8 mouse cellular contexts compared by ENCODE assay signal in genomic region chr15:59783782-59784555, GRCm38 (mm10).
DNase-seq lines count a peak whose midpoint lies in the region; ATAC-seq and TF ChIP-seq lines count a peak whose summit lies in the region.

No protein-coding gene starts in this region.

- H3K36me3 ChIP-seq in testis, adult 2 months (ENCODE audit: control insufficient read depth, insufficient read depth, low read length) = no peaks in the 10 kb centered on the region
- no peaks in the 10 kb centered on the region for H3K36me3 ChIP-seq in forebrain, postnatal 0 days (ENCODE audit: insufficient read depth)
- no peaks in the 10 kb centered on the region; the same call in 1 of the 2 replicates for H3K36me3 ChIP-seq in hindbrain, embryonic 16.5 days (ENCODE audit: control insufficient read depth, insufficient read depth, low read length)
- H3K36me3 ChIP-seq in liver, embryonic 13.5 days = no peaks in the 10 kb centered on the region
- no peaks in the 10 kb centered on the region for H3K36me3 ChIP-seq in myocyte (ENCODE audit: control insufficient read depth, insufficient read depth)

- peak overlapping the region; percentile 3 for H3K4me3 ChIP-seq in testis, adult 2 months (ENCODE audit: control insufficient read depth, low read depth, low read length)
- H3K4me3 ChIP-seq in forebrain, postnatal 0 days (ENCODE audit: low read depth, low read length) = no peak overlapping the region
- no peak overlapping the region for H3K4me3 ChIP-seq in hindbrain, embryonic 16.5 days (ENCODE audit: low read length)
- H3K4me3 ChIP-seq in liver, embryonic 13.5 days (replicated peaks) = no peak overlapping the region
- H3K4me3 ChIP-seq in myocyte = no peak overlapping the region
- H3K4me3 ChIP-seq in cerebellum, adult 2 months (replicated peaks; ENCODE audit: insufficient read depth, low read depth, low read length) = no peak overlapping the region

- H3K9ac ChIP-seq in forebrain, postnatal 0 days = 0 out of 2 replicates have a peak overlapping the region, but pooled peaks have one; percentile 10
- peak overlapping the region; percentile 1; the same call in 1 of the 2 replicates for H3K9ac ChIP-seq in hindbrain, embryonic 16.5 days (ENCODE audit: low read depth, low read length)
- no peak overlapping the region for H3K9ac ChIP-seq in liver, embryonic 13.5 days

- ATAC-seq in forebrain, postnatal 0 days = peak; percentile 23; the same call in 1 of the 2 replicates
- peak; percentile 80 for ATAC-seq in hindbrain, embryonic 16.5 days
- peak; percentile 58 for ATAC-seq in liver, embryonic 13.5 days (ENCODE audit: low read depth)

- no peaks in the 10 kb centered on the region for H3K27me3 ChIP-seq in testis, adult 2 months (ENCODE audit: control insufficient read depth, insufficient read depth, low read length)
- H3K27me3 ChIP-seq in forebrain, postnatal 0 days (ENCODE audit: insufficient read depth, low read length) = no peaks in the 10 kb centered on the region
- no peaks in the 10 kb centered on the region for H3K27me3 ChIP-seq in hindbrain, embryonic 16.5 days (replicated peaks; ENCODE audit: control insufficient read depth, insufficient read depth, low read length)
- H3K27me3 ChIP-seq in liver, embryonic 13.5 days = no peaks in the 10 kb centered on the region
- H3K27me3 ChIP-seq in myocyte (ENCODE audit: control insufficient read depth, insufficient read depth, insufficient read length) = no peaks in the 10 kb centered on the region
- no peaks in the 10 kb centered on the region for H3K27me3 ChIP-seq in cerebellum, adult 2 months (ENCODE audit: control insufficient read depth, insufficient read depth, low read length)

- peak overlapping the region; percentile 38 for H3K4me2 ChIP-seq in forebrain, postnatal 0 days (ENCODE audit: low read depth)
- peak overlapping the region; percentile 32 for H3K4me2 ChIP-seq in hindbrain, embryonic 16.5 days (ENCODE audit: low read length)
- peak overlapping the region; percentile 9; the same call in 1 of the 2 replicates for H3K4me2 ChIP-seq in liver, embryonic 13.5 days
- peak overlapping the region; percentile 60 for H3K4me2 ChIP-seq in myocyte (ENCODE audit: low read depth)

- no peak for TF ChIP-seq CTCF in testis, adult 2 months (IDR thresholded peaks at IDR 0.05; ENCODE audit: control insufficient read depth, insufficient read depth, insufficient replicate concordance, low read depth, low read length)
- no peak for TF ChIP-seq CTCF in forebrain, postnatal 0 days (IDR thresholded peaks at IDR 0.05; ENCODE audit: low read depth)
- no peak for TF ChIP-seq CTCF in cerebellum, adult 2 months (IDR thresholded peaks at IDR 0.05; ENCODE audit: borderline replicate concordance, insufficient read depth, low read depth, low read length)

- 10% methylated on average over 22 of the region's 22 CpGs for WGBS in forebrain, postnatal 0 days
- 12% methylated on average over 22 of the region's 22 CpGs for WGBS in hindbrain, embryonic 16.5 days
- 17% methylated on average over 22 of the region's 22 CpGs for WGBS in liver, embryonic 13.5 days (ENCODE audit: insufficient replicate concordance)
- WGBS in cerebellum, adult 2 months = 31% methylated on average over 22 of the region's 22 CpGs

- no peaks in the 10 kb centered on the region for H3K9me3 ChIP-seq in forebrain, postnatal 0 days (ENCODE audit: low read length)
- no peaks in the 10 kb centered on the region for H3K9me3 ChIP-seq in hindbrain, embryonic 16.5 days (ENCODE audit: control insufficient read depth, low read length)
- H3K9me3 ChIP-seq in liver, embryonic 13.5 days (replicated peaks) = no peaks in the 10 kb centered on the region

- DNase-seq in testis, postnatal 14 days (ENCODE audit: low spot score) = no peak
- DNase-seq in forebrain, postnatal 0 days = peak; percentile 12
- no peak for DNase-seq in liver, embryonic 13.5 days
- DNase-seq in thymus, postnatal 10 days (ENCODE audit: low spot score in 2 of 2) = no peak
- no peak for DNase-seq in cerebellum, adult 2 months

- H3K79me2 ChIP-seq in myocyte (ENCODE audit: control insufficient read depth, insufficient read depth) = no peaks in the 10 kb centered on the region

- H3ac ChIP-seq in myocyte (ENCODE audit: control insufficient read depth, insufficient read length) = no peak overlapping the region

- no peak overlapping the region for H3K27ac ChIP-seq in testis, adult 2 months (ENCODE audit: control insufficient read depth, insufficient read depth, low read depth, low read length)
- H3K27ac ChIP-seq in forebrain, postnatal 0 days (ENCODE audit: low read depth, low read length) = no peak overlapping the region
- H3K27ac ChIP-seq in hindbrain, embryonic 16.5 days (ENCODE audit: low read depth, low read length) = no peak overlapping the region
- peak overlapping the region; percentile 74 for H3K27ac ChIP-seq in liver, embryonic 13.5 days
- H3K27ac ChIP-seq in cerebellum, adult 2 months (ENCODE audit: insufficient read depth, low read length) = no peak overlapping the region

- peaks cover 7% of the 10 kb centered on the region for H3K4me1 ChIP-seq in testis, adult 2 months (ENCODE audit: control insufficient read depth, insufficient read depth, low read length)
- peaks cover 4% of the 10 kb centered on the region; the same call in 1 of the 2 replicates for H3K4me1 ChIP-seq in forebrain, postnatal 0 days (ENCODE audit: insufficient read depth)
- H3K4me1 ChIP-seq in hindbrain, embryonic 16.5 days (ENCODE audit: control insufficient read depth, insufficient read depth, low read depth, low read length) = peaks cover 14% of the 10 kb centered on the region
- peaks cover 28% of the 10 kb centered on the region for H3K4me1 ChIP-seq in liver, embryonic 13.5 days (replicated peaks)
- no peaks in the 10 kb centered on the region for H3K4me1 ChIP-seq in cerebellum, adult 2 months (ENCODE audit: control insufficient read depth, insufficient read depth, low read length)

- no peak for TF ChIP-seq POLR2A in testis, adult 2 months (IDR thresholded peaks at IDR 0.05; ENCODE audit: control insufficient read depth, low read depth, low read length)
- no peak for TF ChIP-seq POLR2A in myocyte (IDR thresholded peaks at IDR 0.05; ENCODE audit: insufficient read length, low read depth)
- no peak for TF ChIP-seq POLR2A in cerebellum, adult 2 months (IDR thresholded peaks at IDR 0.05; ENCODE audit: borderline replicate concordance, insufficient read depth, low read length)

TF ChIP-seq in myocyte, 11 proteins besides CTCF, POLR2A, EP300 and RAD21:
- no peak for TF ChIP-seq SRF (IDR thresholded peaks at IDR 0.05; ENCODE audit: control insufficient read depth, insufficient read length, low read depth)
- TF ChIP-seq USF1 (IDR thresholded peaks at IDR 0.05; ENCODE audit: low read depth) = no peak
- peak; percentile 84 for TF ChIP-seq CEBPB (IDR thresholded peaks at IDR 0.05; ENCODE audit: insufficient read depth, poor library complexity, severe bottlenecking)

Comparison
In these comparisons a context has a peak if more than half of its experiments do, and no peak if none do; other contexts are left out.
1. ATAC-seq: peak in every context shown above with its lines; median percentile 80 in hindbrain, embryonic 16.5 days; 58 in liver, embryonic 13.5 days; 23 in forebrain, postnatal 0 days.
2. H3K4me2 ChIP-seq: peak in every context shown above with its lines; median percentile 60 in myocyte; 38 in forebrain, postnatal 0 days; 32 in hindbrain, embryonic 16.5 days; 9 in liver, embryonic 13.5 days.